Mouse (Mus musculus): Measurements from ENCODE around the gene Abat. TPM values are rescaled to one million over a fixed set of nuclear protein-coding genes. Genes with fewer than 3 reads are reported as not detected.

The Abat gene
- polyA plus RNA-seq, 1 experiment, result 0.04 TPM

- Histone ChIP-seq H3K27me3 (ENCODE audit: control insufficient read depth, insufficient read depth, insufficient read length) (no peaks in the 10 kb centered on the region), H3ac (ENCODE audit: control insufficient read depth, insufficient read length) (no peak overlapping the region), H3K79me2 (ENCODE audit: control insufficient read depth, insufficient read depth) (peaks cover 69% of the 10 kb centered on the region), H3K4me3 (no peak overlapping the region), H3K4me2 (ENCODE audit: low read depth) (no peak overlapping the region), H3K36me3 (ENCODE audit: control insufficient read depth, insufficient read depth) (peaks cover 10% of the 10 kb centered on the region)
- TF ChIP-seq E2F4 (IDR thresholded peaks at IDR 0.05; ENCODE audit: insufficient read depth), result no peak
- TF ChIP-seq TCF12 (IDR thresholded peaks at IDR 0.05; ENCODE audit: insufficient read depth, poor library complexity, severe bottlenecking), result no peak
- TF ChIP-seq MYOG (IDR thresholded peaks at IDR 0.05; ENCODE audit: control insufficient read depth in 1 of 3, insufficient read depth in 1 of 3, insufficient read length in 2 of 3, low read depth in 2 of 3), result no peak
- no peak for TF ChIP-seq POLR2A (IDR thresholded peaks at IDR 0.05; ENCODE audit: insufficient read length, low read depth)
- TF ChIP-seq USF1 (IDR thresholded peaks at IDR 0.05; ENCODE audit: low read depth), result no peak
- no peak for TF ChIP-seq POLR2AphosphoS2 (IDR thresholded peaks at IDR 0.05; ENCODE audit: insufficient read length, low read depth)
- TF ChIP-seq SRF (IDR thresholded peaks at IDR 0.05; ENCODE audit: control insufficient read depth, insufficient read length, low read depth), result no peak
- no peak for TF ChIP-seq MAX (IDR thresholded peaks at IDR 0.05; ENCODE audit: low read depth)
- TF ChIP-seq CEBPB (IDR thresholded peaks at IDR 0.05; ENCODE audit: insufficient read depth, poor library complexity, severe bottlenecking), result no peak
- TF ChIP-seq REST (IDR thresholded peaks at IDR 0.05; ENCODE audit: insufficient read depth, insufficient read length), result no peak
- no peak for TF ChIP-seq MYOD1 (IDR thresholded peaks at IDR 0.05; ENCODE audit: control insufficient read depth in 1 of 3, insufficient read length in 2 of 3, low read depth in 2 of 3)
- TF ChIP-seq TCF3 (IDR thresholded peaks at IDR 0.05; ENCODE audit: insufficient read length, low read depth), result no peak
Measured at GRCm38 (mm10) chr16:8665367-8665766, 152.1 kb downstream of the Abat start.

- no peaks in the 10 kb centered on the region for H3K27me3 ChIP-seq (ENCODE audit: control insufficient read depth, insufficient read depth, insufficient read length)
- no peak for TF ChIP-seq MYOG (IDR thresholded peaks at IDR 0.05; ENCODE audit: control insufficient read depth in 1 of 3, insufficient read depth in 1 of 3, insufficient read length in 2 of 3, low read depth in 2 of 3)
- TF ChIP-seq SRF (IDR thresholded peaks at IDR 0.05; ENCODE audit: control insufficient read depth, insufficient read length, low read depth), result no peak
- TF ChIP-seq POLR2A (IDR thresholded peaks at IDR 0.05; ENCODE audit: insufficient read length, low read depth), result peak; percentile 11
- peak overlapping the region; percentile 95 for H3K4me2 ChIP-seq (ENCODE audit: low read depth)
- peaks cover 8% of the 10 kb centered on the region for H3K36me3 ChIP-seq (ENCODE audit: control insufficient read depth, insufficient read depth)
- no peak overlapping the region for H3ac ChIP-seq (ENCODE audit: control insufficient read depth, insufficient read length)
- no peak overlapping the region for H3K4me3 ChIP-seq
- H3K79me2 ChIP-seq (ENCODE audit: control insufficient read depth, insufficient read depth), result peaks cover 78% of the 10 kb centered on the region
Measured at GRCm38 (mm10) chr16:8666452-8666851, 153.2 kb downstream of the Abat start.

GRCm38 (mm10) chr16:8667261-8667660, 154.0 kb downstream of the Abat start:
- peaks cover 78% of the 10 kb centered on the region for H3K79me2 ChIP-seq (ENCODE audit: control insufficient read depth, insufficient read depth)
- H3K36me3 ChIP-seq (ENCODE audit: control insufficient read depth, insufficient read depth), result no peaks in the 10 kb centered on the region
- TF ChIP-seq POLR2A (IDR thresholded peaks at IDR 0.05; ENCODE audit: insufficient read length, low read depth) (peak; percentile 56), REST (IDR thresholded peaks at IDR 0.05; ENCODE audit: insufficient read depth, insufficient read length) (no peak), MYOD1 (IDR thresholded peaks at IDR 0.05; ENCODE audit: control insufficient read depth in 1 of 3, insufficient read length in 2 of 3, low read depth in 2 of 3) (no peak), SRF (IDR thresholded peaks at IDR 0.05; ENCODE audit: control insufficient read depth, insufficient read length, low read depth) (no peak), MYOG (IDR thresholded peaks at IDR 0.05; ENCODE audit: control insufficient read depth in 1 of 3, insufficient read depth in 1 of 3, insufficient read length in 2 of 3, low read depth in 2 of 3) (no peak), POLR2AphosphoS2 (IDR thresholded peaks at IDR 0.05; ENCODE audit: insufficient read length, low read depth) (peak; percentile 88), USF1 (IDR thresholded peaks at IDR 0.05; ENCODE audit: low read depth) (no peak), CEBPB (IDR thresholded peaks at IDR 0.05; ENCODE audit: insufficient read depth, poor library complexity, severe bottlenecking) (peak; percentile 83)
- H3K4me3 ChIP-seq, result peak overlapping the region; percentile 11
- H3K4me2 ChIP-seq (ENCODE audit: low read depth), result peak overlapping the region; percentile 95
- no peaks in the 10 kb centered on the region for H3K27me3 ChIP-seq (ENCODE audit: control insufficient read depth, insufficient read depth, insufficient read length)
- no peak overlapping the region for H3ac ChIP-seq (ENCODE audit: control insufficient read depth, insufficient read length)

DNA sequence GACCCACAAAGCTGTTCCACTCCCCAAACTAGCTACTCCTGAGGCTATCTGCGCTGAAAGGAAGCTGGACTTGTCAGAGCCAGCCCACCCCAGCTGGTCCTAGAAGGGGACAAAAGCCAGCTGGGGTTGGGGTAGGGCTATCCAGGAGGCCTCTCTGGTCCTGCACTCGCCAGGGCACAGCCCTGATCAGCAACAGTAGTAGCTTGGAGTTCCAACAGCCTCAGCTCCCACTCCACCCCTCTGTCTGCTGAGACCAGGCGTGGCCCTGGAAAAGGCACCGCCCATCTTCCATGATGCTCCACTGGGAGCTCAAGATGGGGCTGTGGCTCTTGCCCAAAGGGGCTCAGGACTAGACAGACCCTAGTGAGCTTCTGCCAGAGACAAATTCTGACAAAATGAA, 154.6 kb downstream of the Abat start:
- Histone ChIP-seq H3ac (ENCODE audit: control insufficient read depth, insufficient read length) (no peak overlapping the region), H3K79me2 (ENCODE audit: control insufficient read depth, insufficient read depth) (peaks cover 78% of the 10 kb centered on the region), H3K36me3 (ENCODE audit: control insufficient read depth, insufficient read depth) (no peaks in the 10 kb centered on the region), H3K27me3 (ENCODE audit: control insufficient read depth, insufficient read depth, insufficient read length) (no peaks in the 10 kb centered on the region), H3K4me3 (peak overlapping the region; percentile 11), H3K4me2 (ENCODE audit: low read depth) (peak overlapping the region; percentile 95)
- TF ChIP-seq MAX (IDR thresholded peaks at IDR 0.05; ENCODE audit: low read depth) (no peak), REST (IDR thresholded peaks at IDR 0.05; ENCODE audit: insufficient read depth, insufficient read length) (no peak), POLR2AphosphoS2 (IDR thresholded peaks at IDR 0.05; ENCODE audit: insufficient read length, low read depth) (peak; percentile 80), MYOG (IDR thresholded peaks at IDR 0.05; ENCODE audit: control insufficient read depth in 1 of 3, insufficient read depth in 1 of 3, insufficient read length in 2 of 3, low read depth in 2 of 3) (no peak), POLR2A (IDR thresholded peaks at IDR 0.05; ENCODE audit: insufficient read length, low read depth) (peak; percentile 62)

- H3K36me3 ChIP-seq (ENCODE audit: control insufficient read depth, insufficient read depth), result no peaks in the 10 kb centered on the region
- no peak overlapping the region for H3ac ChIP-seq (ENCODE audit: control insufficient read depth, insufficient read length)
- peak overlapping the region; percentile 11 for H3K4me3 ChIP-seq
- TF ChIP-seq POLR2A (IDR thresholded peaks at IDR 0.05; ENCODE audit: insufficient read length, low read depth), result no peak
- TF ChIP-seq MAX (IDR thresholded peaks at IDR 0.05; ENCODE audit: low read depth), result no peak
- no peak for TF ChIP-seq REST (IDR thresholded peaks at IDR 0.05; ENCODE audit: insufficient read depth, insufficient read length)
- TF ChIP-seq POLR2AphosphoS2 (IDR thresholded peaks at IDR 0.05; ENCODE audit: insufficient read length, low read depth), result no peak
- TF ChIP-seq USF1 (IDR thresholded peaks at IDR 0.05; ENCODE audit: low read depth), result no peak
- no peak for TF ChIP-seq E2F4 (IDR thresholded peaks at IDR 0.05; ENCODE audit: insufficient read depth)
- no peak for TF ChIP-seq TCF3 (IDR thresholded peaks at IDR 0.05; ENCODE audit: insufficient read length, low read depth)
- no peak for TF ChIP-seq TCF12 (IDR thresholded peaks at IDR 0.05; ENCODE audit: insufficient read depth, poor library complexity, severe bottlenecking)
- TF ChIP-seq SRF (IDR thresholded peaks at IDR 0.05; ENCODE audit: control insufficient read depth, insufficient read length, low read depth), result no peak
- TF ChIP-seq CEBPB (IDR thresholded peaks at IDR 0.05; ENCODE audit: insufficient read depth, poor library complexity, severe bottlenecking), result no peak
- H3K79me2 ChIP-seq (ENCODE audit: control insufficient read depth, insufficient read depth), result peaks cover 78% of the 10 kb centered on the region
- peak overlapping the region; percentile 95 for H3K4me2 ChIP-seq (ENCODE audit: low read depth)
- no peaks in the 10 kb centered on the region for H3K27me3 ChIP-seq (ENCODE audit: control insufficient read depth, insufficient read depth, insufficient read length)
Measured at GRCm38 (mm10) chr16:8668386-8668785, 155.2 kb downstream of the Abat start.

All from myocyte (in vitro differentiated cells).